Mouse (Mus musculus) E14TG2a.4 (cell line): ENCODE results near the gene Fxyd3.

Source experiments
- H3K27me3 ChIP-seq: 2 replicates; pipeline ENCODE4 v1.6.1; 2014; ENCODE audit warnings: low read length, control low read depth; ENCODE audit not compliant: insufficient read depth
- H3K36me3 ChIP-seq: 2 replicates; pipeline ENCODE4 v1.6.1; 2014; ENCODE audit warnings: low read length, control low read depth; ENCODE audit not compliant: insufficient read depth
- H3K4me1 ChIP-seq: replicated peaks from 2 replicates; pipeline ENCODE4 v1.6.1; 2014; ENCODE audit warnings: low read depth, low read length, control low read depth
- H3K4me3 ChIP-seq: replicated peaks from 2 replicates; pipeline ENCODE4 v1.5.1; 2014; ENCODE audit warnings: mild to moderate bottlenecking, low read length
- H3K9me3 ChIP-seq: 2 replicates; pipeline ENCODE4 v1.6.1; 2014; ENCODE audit warnings: low read length, control low read depth
- CTCF ChIP-seq: conservative IDR thresholded peaks from 2 replicates; pipeline ENCODE4 v1.5.1; 2014; ENCODE audit warnings: low read length
- NANOG ChIP-seq: IDR thresholded peaks from 2 replicates; pipeline ENCODE4 v1.6.1; 2014; ENCODE audit warnings: borderline replicate concordance, low read length, mixed read lengths
- POU5F1 ChIP-seq: IDR thresholded peaks from 2 replicates; pipeline ENCODE4 v1.6.1; 2014; ENCODE audit warnings: low read length, borderline replicate concordance

Fxyd3 gene

GRCm38 (mm10) chr7:31074061-31074712 is 2.3 kb downstream of the Fxyd3 start:
- TF ChIP-seq NANOG (no peak), CTCF (no peak)
- Histone ChIP-seq H3K4me1 (peaks cover 24% of the 10 kb centered on the region), H3K36me3 (no peaks in the 10 kb centered on the region), H3K27me3 (peaks cover 11% of the 10 kb centered on the region), H3K4me3 (no peak overlapping the region), H3K9me3 (no peaks in the 10 kb centered on the region)

DNA sequence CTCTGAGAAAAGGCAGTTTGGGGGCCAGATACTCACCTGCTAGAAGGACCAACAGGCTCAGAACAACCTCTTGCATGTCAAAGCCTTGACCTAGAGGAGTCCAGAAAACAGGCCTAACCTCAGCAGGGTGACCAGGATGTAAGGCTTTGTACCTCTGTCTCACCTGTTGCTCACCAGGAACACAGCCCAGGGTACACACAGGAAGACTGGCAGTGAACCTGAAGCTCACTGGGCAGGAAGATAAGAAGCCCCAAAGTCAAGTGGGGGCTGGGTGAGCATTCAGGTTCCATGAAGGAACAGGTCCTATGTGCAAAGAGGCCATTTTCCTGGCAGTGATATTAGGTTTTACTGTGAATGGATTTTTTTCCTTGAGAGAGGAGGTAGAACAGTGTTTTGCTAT is 3.0 kb downstream of the Fxyd3 start:
- no peaks in the 10 kb centered on the region for H3K36me3 ChIP-seq
- peaks cover 24% of the 10 kb centered on the region for H3K4me1 ChIP-seq
- peaks cover 18% of the 10 kb centered on the region for H3K27me3 ChIP-seq
- no peak overlapping the region for H3K4me3 ChIP-seq
- TF ChIP-seq POU5F1 (no peak), NANOG (no peak), CTCF (no peak)
- H3K9me3 ChIP-seq: no peaks in the 10 kb centered on the region

DNA sequence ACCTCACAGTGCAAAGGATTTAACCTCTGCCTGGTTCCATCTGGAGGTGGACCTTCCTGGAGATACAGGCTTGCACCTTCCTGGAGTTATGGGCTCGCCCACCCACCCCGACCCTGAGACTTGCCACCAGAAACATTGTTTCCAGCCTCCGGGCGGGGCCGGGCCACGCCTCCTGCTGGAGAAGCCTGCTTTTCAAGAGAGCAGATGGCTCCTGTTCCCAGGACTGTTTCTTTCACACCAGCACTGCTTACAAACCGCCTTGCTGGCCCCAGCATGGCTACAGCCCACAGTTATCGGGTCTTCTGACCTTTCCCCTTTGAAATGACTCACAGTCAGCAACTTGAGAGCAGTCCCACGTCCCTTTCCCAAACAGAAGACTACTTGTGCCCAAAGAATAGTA is 4.2 kb downstream of the Fxyd3 start:
- H3K36me3 ChIP-seq: no peaks in the 10 kb centered on the region
- TF ChIP-seq POU5F1 (no peak), CTCF (no peak), NANOG (no peak)

DNA sequence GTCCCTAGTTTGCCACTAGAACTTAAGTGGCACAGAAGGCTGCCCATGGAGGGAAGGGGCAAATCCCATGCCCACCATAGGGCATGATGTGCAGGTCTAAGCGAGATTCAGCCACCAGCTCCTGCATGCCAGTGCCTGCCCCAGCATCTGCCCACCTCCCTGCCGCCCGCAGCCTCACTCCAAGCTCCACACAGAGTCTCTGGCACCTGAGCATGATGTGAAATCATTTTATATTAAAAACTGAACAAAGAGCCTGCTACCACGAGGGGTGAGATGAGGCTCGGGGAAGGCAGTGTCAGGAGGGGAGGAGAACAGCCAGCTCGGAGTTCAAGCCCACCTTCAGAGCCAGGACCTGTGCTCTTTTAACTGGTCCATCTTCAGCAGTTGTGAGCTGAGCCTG is 6.2 kb downstream of the Fxyd3 start:
- TF ChIP-seq NANOG (no peak), POU5F1 (no peak), CTCF (no peak)
- Histone ChIP-seq H3K36me3 (no peaks in the 10 kb centered on the region), H3K27me3 (peaks cover 40% of the 10 kb centered on the region), H3K4me3 (no peak overlapping the region), H3K4me1 (peaks cover 23% of the 10 kb centered on the region), H3K9me3 (no peaks in the 10 kb centered on the region)

More for the DNA sequence above, 4.2 kb downstream of the Fxyd3 start:
- peaks cover 27% of the 10 kb centered on the region for H3K27me3 ChIP-seq
- H3K4me1 ChIP-seq: peaks cover 24% of the 10 kb centered on the region
- H3K9me3 ChIP-seq: no peaks in the 10 kb centered on the region
- H3K4me3 ChIP-seq: no peak overlapping the region

- Histone ChIP-seq H3K9me3 (no peaks in the 10 kb centered on the region), H3K4me3 (no peak overlapping the region), H3K27me3 (peaks cover 47% of the 10 kb centered on the region), H3K4me1 (peaks cover 23% of the 10 kb centered on the region), H3K36me3 (no peaks in the 10 kb centered on the region)
- TF ChIP-seq POU5F1: no peak
- no peak for TF ChIP-seq CTCF
- TF ChIP-seq NANOG: no peak
These were observed 7.0 kb downstream of the Fxyd3 start for GRCm38 (mm10) chr7:31069491-31069890.

- Histone ChIP-seq H3K4me3 (peak overlapping the region; percentile 75), H3K36me3 (no peaks in the 10 kb centered on the region), H3K9me3 (no peaks in the 10 kb centered on the region), H3K4me1 (peaks cover 21% of the 10 kb centered on the region), H3K27me3 (peaks cover 59% of the 10 kb centered on the region)
- TF ChIP-seq POU5F1 (no peak), NANOG (no peak), CTCF (no peak)
These were observed 8.7 kb downstream of the Fxyd3 start for GRCm38 (mm10) chr7:31067836-31068235.

DNA sequence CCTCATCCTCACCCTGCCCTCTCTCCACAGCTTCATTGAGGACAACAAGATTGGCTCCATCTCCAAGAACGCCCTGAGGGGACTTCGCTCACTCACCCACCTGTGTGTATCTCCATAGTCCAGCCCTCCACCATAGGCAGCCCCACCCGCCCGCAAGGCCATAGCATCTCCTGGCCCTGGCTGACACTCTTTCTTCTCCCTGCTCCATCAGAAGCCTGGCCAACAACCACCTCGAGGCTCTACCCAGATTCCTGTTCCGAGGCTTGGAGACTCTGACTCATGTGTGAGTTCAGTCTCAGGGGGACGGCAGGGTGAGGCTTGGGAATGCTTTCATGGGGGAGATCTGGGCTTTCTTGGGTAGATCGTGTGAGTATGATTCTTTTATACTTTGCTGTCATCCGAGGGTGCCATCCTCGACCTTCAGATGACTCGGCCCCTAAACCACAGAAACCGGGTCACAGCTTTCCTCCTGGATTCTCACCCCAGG is 13.4 kb downstream of the Fxyd3 start:
- Histone ChIP-seq H3K27me3 (peaks cover 41% of the 10 kb centered on the region), H3K4me1 (peaks cover 20% of the 10 kb centered on the region), H3K4me3 (no peak overlapping the region), H3K36me3 (no peaks in the 10 kb centered on the region), H3K9me3 (no peaks in the 10 kb centered on the region)
- TF ChIP-seq POU5F1 (no peak), NANOG (no peak), CTCF (no peak)

- Histone ChIP-seq H3K27me3 (peaks cover 36% of the 10 kb centered on the region), H3K4me1 (peaks cover 9% of the 10 kb centered on the region), H3K9me3 (no peaks in the 10 kb centered on the region), H3K36me3 (no peaks in the 10 kb centered on the region), H3K4me3 (no peak overlapping the region)
- TF ChIP-seq POU5F1: no peak
- no peak for TF ChIP-seq NANOG
- TF ChIP-seq CTCF: no peak
These were observed 15.9 kb downstream of the Fxyd3 start for GRCm38 (mm10) chr7:31060621-31061010.
